Mouse (Mus musculus): ENCODE measurements around the gene Pitpna.

GRCm38 (mm10) chr11:75650311-75650710, 62.4 kb downstream of the Pitpna start, which contains the start of gene Myo1c:
- TF ChIP-seq CTCF (IDR thresholded peaks at IDR 0.05; ENCODE audit: low read depth): no peak
- TF ChIP-seq EP300 (IDR thresholded peaks at IDR 0.05; ENCODE audit: low read depth): no peak

All from heart, postnatal 0 days (tissue).